Mouse (Mus musculus): ENCODE measurements at regions not wholly inside any gene's neighbourhood (a gene's known extent, or its start where the extent isn't known, plus 50 kb on each side); places are given as distances from the start of the nearest gene placed in this dataset.

GRCm38 (mm10) chr9:115548722-115549349 lies 238.6 kb upstream of the Stt3b start:
- TF ChIP-seq POLR2A (IDR thresholded peaks at IDR 0.05; ENCODE audit: control insufficient read depth, low read depth, low read length) (no peak), CTCF (IDR thresholded peaks at IDR 0.05; ENCODE audit: control insufficient read depth, insufficient read depth, insufficient replicate concordance, low read depth, low read length) (no peak)
